Mouse (Mus musculus) heart, embryonic 13.5 days (tissue): Measurements from ENCODE around the gene Dennd5a. TPM values are rescaled to one million over a fixed set of nuclear protein-coding genes. Genes with fewer than 3 reads are reported as not detected.

ENCODE experiments used
- ATAC-seq: fragments of 200-750 bp; cut with Nextera tagmentation; 2 replicates; pipeline ENCODE4 v1.8.0; 2017; ENCODE audit warnings: moderate TSS enrichment; ENCODE audit not compliant: insufficient number of reproducible peaks, low FRiP score, low TSS enrichment; ENCODE audit errors: extremely low read depth
- H3K27ac ChIP-seq: fragments of 300-500 bp; sonication (generic); replicated peaks from 2 replicates; pipeline ENCODE4 v1.5.1; 2015; ENCODE audit warnings: moderate library complexity, mild to moderate bottlenecking, inconsistent platforms
- H3K27me3 ChIP-seq: fragments of 300-500 bp; sonication (generic); replicated peaks from 2 replicates; pipeline ENCODE4 v1.6.1; 2015; ENCODE audit warnings: mild to moderate bottlenecking, inconsistent platforms
- H3K36me3 ChIP-seq: fragments of 300-500 bp; sonication (generic); 2 replicates; pipeline ENCODE4 v1.6.1; 2015; ENCODE audit warnings: mild to moderate bottlenecking, inconsistent platforms
- H3K4me1 ChIP-seq: fragments of 300-500 bp; sonication (generic); 2 replicates; pipeline ENCODE4 v1.6.1; 2015; ENCODE audit warnings: inconsistent platforms
- H3K4me2 ChIP-seq: fragments of 300-500 bp; sonication (generic); 2 replicates; pipeline ENCODE4 v1.6.1; 2015; ENCODE audit warnings: inconsistent platforms, mild to moderate bottlenecking, moderate library complexity
- H3K4me3 ChIP-seq: fragments of 300-500 bp; sonication (generic); 2 replicates; pipeline ENCODE4 v1.5.1; 2015; ENCODE audit warnings: moderate library complexity, mild to moderate bottlenecking, inconsistent platforms
- H3K9ac ChIP-seq: fragments of 300-500 bp; sonication (generic); 2 replicates; pipeline ENCODE4 v1.6.1; 2015; ENCODE audit warnings: inconsistent platforms, mild to moderate bottlenecking, moderate library complexity
- H3K9me3 ChIP-seq: fragments of 300-500 bp; sonication (generic); 2 replicates; pipeline ENCODE4 v1.6.1; 2016; ENCODE audit warnings: inconsistent platforms
- WGBS: fragments of 180-500 bp; shearing (Covaris S2); methylation state at CpG from one replicate; pipeline ENCODE4 v1.1.7; 2015; ENCODE audit warnings: mixed read lengths; 5-methylcytosine and 5-hydroxymethylcytosine counted together
- polyA plus RNA-seq: library from polyadenylated mRNA; unstranded; fragments of >200 nt; fragmentation: Nextera tagmentation; extraction: Ambion mirVana; gene quantifications from 2 replicates; pipeline ENCODE4 v1.2.1, GENCODE M21; 2015

Dennd5a gene
- polyA plus RNA-seq, 1 experiment from 2014 or later = 30.0 TPM

GRCm38 (mm10) chr7:109961570-109961969 lies 1.3 kb upstream of the Dennd5a start:
- H3K4me2 ChIP-seq = no peak overlapping the region
- H3K27ac ChIP-seq = no peak overlapping the region
- no peak overlapping the region for H3K9ac ChIP-seq
- no peaks in the 10 kb centered on the region for H3K36me3 ChIP-seq
- H3K9me3 ChIP-seq = no peaks in the 10 kb centered on the region
- no peaks in the 10 kb centered on the region for H3K27me3 ChIP-seq
- H3K4me3 ChIP-seq = no peak overlapping the region
- 59% methylated on average over 2 of the region's 2 CpGs for WGBS
- peaks cover 36% of the 10 kb centered on the region for H3K4me1 ChIP-seq
- no peak for ATAC-seq

GRCm38 (mm10) chr7:109960613-109961154 lies 414 bp upstream of the Dennd5a start:
- Histone ChIP-seq H3K9me3 (no peaks in the 10 kb centered on the region), H3K9ac (peak overlapping the region; percentile 99), H3K27me3 (no peaks in the 10 kb centered on the region), H3K27ac (peak overlapping the region; percentile 97), H3K4me3 (peak overlapping the region; percentile 90), H3K4me1 (peaks cover 43% of the 10 kb centered on the region), H3K4me2 (peak overlapping the region; percentile 80), H3K36me3 (no peaks in the 10 kb centered on the region)
- WGBS = 13% methylated on average over 13 of the region's 13 CpGs
- ATAC-seq = no peak

DNA sequence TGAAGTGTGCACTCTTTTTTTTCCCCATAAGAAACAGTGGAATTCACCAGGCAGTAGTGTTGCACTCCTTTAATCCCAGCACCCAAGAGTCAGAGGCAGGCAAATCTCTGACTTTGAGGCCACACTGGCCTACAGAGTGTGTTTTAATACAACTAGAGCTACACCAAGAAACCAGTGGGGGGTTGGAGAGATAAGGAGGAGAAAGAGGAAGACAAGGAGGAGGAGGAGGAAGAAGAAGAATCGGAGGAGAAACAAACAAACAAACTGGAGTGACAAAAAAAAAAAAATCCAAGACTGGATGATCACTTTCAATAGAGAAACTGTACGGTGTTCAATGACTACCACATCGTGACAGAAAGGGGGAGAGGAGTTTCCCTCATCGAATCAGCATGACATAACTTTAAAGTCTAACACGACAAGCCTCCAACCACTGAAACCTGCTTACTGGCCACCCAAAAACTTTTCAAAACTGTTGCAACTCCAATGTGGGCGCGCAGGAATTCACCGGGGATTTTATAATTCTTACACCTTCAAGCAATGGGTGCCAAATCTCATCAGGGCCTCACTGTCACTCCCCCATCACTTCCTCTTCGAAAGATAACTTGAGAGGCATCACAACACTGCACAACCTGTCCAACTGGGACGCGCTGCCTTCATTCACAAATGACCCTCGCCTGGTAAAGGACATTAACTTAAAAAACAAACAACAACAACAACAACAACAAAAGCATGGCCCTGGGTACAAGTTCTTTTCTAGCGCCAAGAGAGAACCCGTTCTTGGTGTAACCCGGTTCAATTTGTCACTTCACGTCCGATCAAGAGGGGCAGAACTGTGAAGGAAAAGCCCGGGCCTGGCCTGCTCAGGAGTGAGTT lies 1.2 kb downstream of the Dennd5a start:
- no peaks in the 10 kb centered on the region for H3K27me3 ChIP-seq
- no peaks in the 10 kb centered on the region for H3K9me3 ChIP-seq
- 4% methylated on average over 18 of the region's 18 CpGs for WGBS
- peaks cover 58% of the 10 kb centered on the region for H3K4me1 ChIP-seq
- H3K4me3 ChIP-seq = peak overlapping the region; percentile 90
- no peak for ATAC-seq
- H3K36me3 ChIP-seq = no peaks in the 10 kb centered on the region
- H3K9ac ChIP-seq = peak overlapping the region; percentile 99
- H3K4me2 ChIP-seq = peak overlapping the region; percentile 80
- peak overlapping the region; percentile 97 for H3K27ac ChIP-seq

- Histone ChIP-seq H3K36me3 (no peaks in the 10 kb centered on the region), H3K9me3 (no peaks in the 10 kb centered on the region), H3K27me3 (no peaks in the 10 kb centered on the region), H3K4me3 (peak overlapping the region; percentile 90), H3K27ac (peak overlapping the region; percentile 97), H3K4me1 (peaks cover 62% of the 10 kb centered on the region), H3K9ac (peak overlapping the region; percentile 99), H3K4me2 (peak overlapping the region; percentile 80)
- no peak for ATAC-seq
- 59% methylated on average over 8 of the region's 8 CpGs for WGBS
These were observed 2.1 kb downstream of the Dennd5a start for GRCm38 (mm10) chr7:109957996-109958789.

DNA sequence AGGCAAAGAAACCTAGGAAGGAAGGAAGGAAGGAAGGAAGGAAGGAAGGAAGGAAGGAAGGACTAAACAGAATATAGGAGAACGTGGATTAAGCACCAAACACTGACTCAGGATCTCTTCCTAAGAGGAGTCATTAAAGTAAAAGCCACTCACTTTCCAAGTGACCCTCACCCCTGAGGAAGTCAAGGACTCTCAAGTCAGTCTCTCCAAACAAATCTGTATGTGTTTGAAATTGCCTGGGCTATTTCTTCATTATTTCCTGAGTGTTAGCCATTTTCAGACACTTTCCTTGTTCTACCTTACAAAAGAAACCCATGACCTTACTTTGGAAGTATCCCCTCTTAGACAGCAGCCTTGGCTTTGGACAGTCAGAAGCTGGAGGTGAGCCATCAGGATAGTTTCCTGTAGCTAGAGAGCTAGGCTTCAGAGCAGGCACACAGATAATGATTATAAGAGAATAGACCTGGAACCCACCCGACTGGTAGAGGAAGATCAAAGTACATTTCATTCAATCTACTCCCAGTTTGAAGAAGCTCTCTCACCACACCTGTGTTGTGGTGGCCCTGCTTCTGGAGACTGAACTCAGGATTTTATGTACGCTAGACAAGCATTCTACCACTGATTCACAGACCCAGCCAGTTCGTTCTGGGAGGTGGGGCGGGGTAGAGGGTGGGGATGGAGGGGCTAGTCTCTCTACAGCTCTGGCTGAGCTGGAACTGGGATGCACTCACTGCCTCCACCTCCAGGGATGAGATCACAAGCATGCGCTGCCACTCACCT lies 5.5 kb downstream of the Dennd5a start:
- 0 out of 2 replicates have a peak overlapping the region, but pooled peaks have one; percentile 10 for H3K27ac ChIP-seq
- 64% methylated on average over 6 of the region's 6 CpGs for WGBS
- no peaks in the 10 kb centered on the region for H3K36me3 ChIP-seq
- H3K9ac ChIP-seq = no peak overlapping the region; the same call in 1 of the 2 replicates
- no peak for ATAC-seq
- H3K4me3 ChIP-seq = no peak overlapping the region
- no peaks in the 10 kb centered on the region for H3K27me3 ChIP-seq
- H3K9me3 ChIP-seq = no peaks in the 10 kb centered on the region
- H3K4me1 ChIP-seq = peaks cover 58% of the 10 kb centered on the region
- H3K4me2 ChIP-seq = no peak overlapping the region

DNA sequence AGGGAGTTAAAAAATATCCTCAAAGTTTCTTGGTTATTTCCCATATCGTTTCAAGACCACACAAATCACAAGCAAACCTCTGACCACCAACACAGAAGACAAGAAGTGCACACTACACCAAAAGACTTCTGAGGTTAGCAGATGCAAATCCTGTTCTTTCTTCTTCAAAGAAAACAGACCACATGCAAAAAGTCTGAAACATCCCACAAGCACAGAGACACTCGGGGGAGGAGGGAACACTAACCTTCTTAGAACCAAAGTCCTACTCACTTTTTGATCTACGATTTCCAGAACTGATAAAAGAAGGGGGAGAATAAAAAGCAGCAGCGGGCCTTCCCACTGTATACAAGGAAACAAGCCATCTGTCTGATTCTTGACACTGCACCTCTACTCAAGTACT lies 9.0 kb downstream of the Dennd5a start:
- ATAC-seq = no peak
- no peak overlapping the region for H3K4me3 ChIP-seq

DNA sequence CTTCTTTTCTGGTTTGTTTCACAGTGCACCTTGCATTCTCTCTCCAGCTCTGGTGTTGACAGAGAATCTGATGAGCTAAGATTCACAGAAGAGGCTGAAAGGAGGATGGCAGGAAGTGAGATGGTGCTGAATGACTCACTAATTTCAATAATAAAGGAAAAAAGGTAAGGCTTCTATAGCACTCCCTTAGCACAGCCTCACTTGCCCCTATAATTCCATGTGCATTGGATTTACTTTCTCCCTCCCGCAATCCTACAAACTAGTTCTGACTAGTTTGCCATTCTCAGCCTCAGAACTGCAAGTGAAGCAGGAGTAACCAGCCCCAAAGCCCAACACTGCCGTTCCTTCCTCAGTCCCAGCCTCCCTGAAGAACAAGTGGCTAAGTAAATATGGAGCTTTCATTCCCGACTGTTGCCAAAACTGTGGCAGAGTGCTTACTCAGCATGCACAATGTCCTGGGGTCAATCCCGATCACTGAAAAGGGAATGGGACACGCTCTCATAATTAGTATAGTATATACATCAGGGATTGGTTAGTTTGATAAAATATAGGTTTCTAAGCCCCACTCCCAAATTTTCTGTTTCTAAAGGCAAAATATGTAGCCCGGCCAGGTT lies 15.7 kb downstream of the Dennd5a start:
- ATAC-seq = 0 out of 2 replicates have a peak, but pooled peaks have one; percentile 14
- Histone ChIP-seq H3K9ac (peak overlapping the region; percentile 57; the same call in 1 of the 2 replicates), H3K27ac (peak overlapping the region; percentile 33)

More for the DNA sequence above, 9.0 kb downstream of the Dennd5a start:
- Histone ChIP-seq H3K4me2 (no peak overlapping the region), H3K27ac (no peak overlapping the region), H3K36me3 (no peaks in the 10 kb centered on the region), H3K27me3 (no peaks in the 10 kb centered on the region), H3K9me3 (no peaks in the 10 kb centered on the region), H3K9ac (no peak overlapping the region), H3K4me1 (peaks cover 50% of the 10 kb centered on the region)
- WGBS = 73% methylated on average over 4 of the region's 4 CpGs

DNA sequence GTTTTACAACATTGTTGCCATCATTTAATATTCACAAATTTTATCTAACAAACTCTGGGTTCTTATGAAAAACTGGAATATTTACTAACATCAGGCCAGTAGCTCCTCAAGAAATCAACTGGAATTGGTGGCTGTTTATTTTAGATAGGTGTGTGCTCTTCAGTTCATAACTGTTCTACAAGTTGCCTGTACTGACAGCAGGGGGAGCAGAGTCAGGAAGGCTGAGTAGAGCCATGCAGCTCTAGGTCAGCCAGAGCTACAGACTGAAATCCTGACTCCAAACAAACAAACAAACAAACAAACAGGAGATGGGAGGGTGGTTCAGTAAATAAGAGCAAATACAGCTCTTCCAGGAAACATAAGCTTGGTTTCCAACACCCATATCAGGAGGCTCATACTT lies 30.6 kb downstream of the Dennd5a start:
- Histone ChIP-seq H3K4me3 (no peak overlapping the region), H3K27ac (no peak overlapping the region), H3K9ac (no peak overlapping the region), H3K9me3 (no peaks in the 10 kb centered on the region), H3K27me3 (no peaks in the 10 kb centered on the region), H3K4me2 (no peak overlapping the region), H3K36me3 (peaks cover 80% of the 10 kb centered on the region), H3K4me1 (peaks cover under 1% of the 10 kb centered on the region; the same call in 1 of the 2 replicates)
- no peak for ATAC-seq

More for the DNA sequence above, 15.7 kb downstream of the Dennd5a start:
- Histone ChIP-seq H3K27me3 (no peaks in the 10 kb centered on the region), H3K4me1 (peaks cover 43% of the 10 kb centered on the region), H3K4me3 (no peak overlapping the region), H3K9me3 (no peaks in the 10 kb centered on the region), H3K4me2 (peak overlapping the region; percentile 16), H3K36me3 (peaks cover 7% of the 10 kb centered on the region)
- 48% methylated on average over 6 of the region's 6 CpGs for WGBS

DNA sequence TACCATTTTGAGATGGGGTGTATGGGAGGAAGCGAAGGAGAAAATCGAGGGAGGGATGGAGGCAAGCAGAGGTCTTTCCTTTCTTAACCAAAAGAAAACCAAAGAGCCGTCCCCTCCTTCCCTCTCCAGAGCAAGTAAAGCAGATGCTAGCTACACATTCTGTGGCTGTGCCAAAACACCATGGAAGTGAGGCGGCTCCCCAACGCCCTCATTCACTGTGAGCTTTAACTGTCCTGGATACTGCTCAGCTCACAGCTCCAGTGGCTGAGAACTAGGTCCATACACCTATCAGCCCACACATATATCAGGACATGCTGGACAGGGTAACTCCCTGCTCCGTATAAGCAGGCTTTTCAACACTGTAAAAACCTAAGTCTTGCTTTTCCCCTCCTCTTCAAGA lies 31.9 kb downstream of the Dennd5a start:
- Histone ChIP-seq H3K27ac (no peak overlapping the region), H3K4me2 (no peak overlapping the region), H3K9me3 (no peaks in the 10 kb centered on the region), H3K4me3 (no peak overlapping the region), H3K4me1 (peaks cover 9% of the 10 kb centered on the region), H3K9ac (no peak overlapping the region), H3K36me3 (peaks cover 74% of the 10 kb centered on the region), H3K27me3 (no peaks in the 10 kb centered on the region)
- WGBS = 84% methylated on average over 6 of the region's 6 CpGs
- no peak for ATAC-seq

DNA sequence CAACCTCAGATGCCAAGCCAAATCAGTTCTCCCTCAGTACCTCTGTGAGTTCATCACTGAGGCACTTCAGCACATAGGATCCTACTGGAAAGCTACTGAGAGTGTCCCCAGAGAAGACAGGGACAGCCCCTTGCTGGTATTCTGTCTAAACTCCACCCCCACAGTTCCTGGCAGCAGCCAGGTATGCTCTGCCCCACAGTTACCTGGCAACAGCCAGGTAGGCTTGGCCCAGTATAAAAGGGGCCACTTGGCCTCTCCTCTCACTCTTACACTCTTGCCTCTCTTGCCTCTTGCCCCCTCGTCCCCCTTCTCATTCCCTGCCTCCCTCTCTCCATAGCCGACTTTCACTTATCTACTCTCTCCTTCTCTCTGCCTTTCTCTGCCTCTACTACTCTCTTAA lies 35.3 kb downstream of the Dennd5a start:
- WGBS = 72% methylated on average over 2 of the region's 2 CpGs
- Histone ChIP-seq H3K27me3 (no peaks in the 10 kb centered on the region), H3K9me3 (no peaks in the 10 kb centered on the region), H3K36me3 (peaks cover 76% of the 10 kb centered on the region), H3K27ac (no peak overlapping the region), H3K9ac (no peak overlapping the region), H3K4me1 (peaks cover 9% of the 10 kb centered on the region), H3K4me2 (no peak overlapping the region), H3K4me3 (no peak overlapping the region)
- ATAC-seq = no peak
